Mouse (Mus musculus) thymus, postnatal 10 days (tissue): Measurements from ENCODE around the gene Bcas1.
"Not testable (repeated sequence)": the region's sequence is repeated elsewhere in the genome, so short reads cannot be mapped to it uniquely, and the experiment has no call there.

Experiments used
- DNase-seq, 2 experiments: peaks; one replicate each; pipeline ENCODE4 v3.0.0; 2021; ENCODE audit warnings: low spot score in 2 of 2

Gene Bcas1

GRCm38 (mm10) chr2:170427704-170428103 is at the start of gene Bcas1:
TSS of gene Bcas1 (minus strand) at chr2:170427845.
- no peak for DNase-seq

- no peak for DNase-seq
These were observed 49.0 kb upstream of the Bcas1 start for GRCm38 (mm10) chr2:170476643-170477042.

GRCm38 (mm10) chr2:170476215-170476614 is 48.6 kb upstream of the Bcas1 start:
- DNase-seq, result peak in 1 of 2 experiments; percentile 35

- DNase-seq, result no peak
These were observed 47.5 kb upstream of the Bcas1 start for GRCm38 (mm10) chr2:170475164-170475563.

- DNase-seq, result no peak
These were observed 46.5 kb upstream of the Bcas1 start for GRCm38 (mm10) chr2:170474125-170474524.

GRCm38 (mm10) chr2:170470591-170470990 is 42.9 kb upstream of the Bcas1 start:
- no peak for DNase-seq

GRCm38 (mm10) chr2:170469616-170470308 is 42.1 kb upstream of the Bcas1 start:
- no peak for DNase-seq

- peak in 1 of 2 experiments; percentile 27 for DNase-seq
These were observed 40.4 kb upstream of the Bcas1 start for GRCm38 (mm10) chr2:170468009-170468408.

- DNase-seq, result no peak
These were observed 37.2 kb upstream of the Bcas1 start for GRCm38 (mm10) chr2:170464817-170465216.

- no peak for DNase-seq
These were observed 34.0 kb upstream of the Bcas1 start for GRCm38 (mm10) chr2:170461652-170462051.

- no peak for DNase-seq
These were observed 32.2 kb upstream of the Bcas1 start for GRCm38 (mm10) chr2:170459805-170460204.

- no peak for DNase-seq
These were observed 31.5 kb upstream of the Bcas1 start for GRCm38 (mm10) chr2:170459183-170459582.

GRCm38 (mm10) chr2:170453809-170454208 is 26.2 kb upstream of the Bcas1 start:
- not testable (repeated sequence) for DNase-seq

- DNase-seq, result peak; percentile 35 to 61
These were observed 23.3 kb upstream of the Bcas1 start for GRCm38 (mm10) chr2:170450933-170451332.

- DNase-seq, result no peak
These were observed 20.0 kb upstream of the Bcas1 start for GRCm38 (mm10) chr2:170447651-170448050.

- no peak for DNase-seq
These were observed 19.3 kb upstream of the Bcas1 start for GRCm38 (mm10) chr2:170446843-170447383.

GRCm38 (mm10) chr2:170445861-170446260 is 18.2 kb upstream of the Bcas1 start:
- DNase-seq, result no peak

GRCm38 (mm10) chr2:170442535-170442934 is 14.9 kb upstream of the Bcas1 start:
- peak in 1 of 2 experiments; percentile 12 for DNase-seq

GRCm38 (mm10) chr2:170438782-170439181 is 11.1 kb upstream of the Bcas1 start:
- no peak for DNase-seq

GRCm38 (mm10) chr2:170436204-170436603 is 8.6 kb upstream of the Bcas1 start:
- DNase-seq, result no peak

GRCm38 (mm10) chr2:170432152-170432551 is 4.5 kb upstream of the Bcas1 start:
- DNase-seq, result no peak

GRCm38 (mm10) chr2:170428966-170429365 is 1.3 kb upstream of the Bcas1 start:
- DNase-seq, result no peak

GRCm38 (mm10) chr2:170424131-170424530 is 3.5 kb downstream of the Bcas1 start:
- no peak for DNase-seq

GRCm38 (mm10) chr2:170421924-170422323 is 5.7 kb downstream of the Bcas1 start:
- no peak for DNase-seq
